ENCODE assay signal across 12 mouse cellular contexts in the genomic region with DNA sequence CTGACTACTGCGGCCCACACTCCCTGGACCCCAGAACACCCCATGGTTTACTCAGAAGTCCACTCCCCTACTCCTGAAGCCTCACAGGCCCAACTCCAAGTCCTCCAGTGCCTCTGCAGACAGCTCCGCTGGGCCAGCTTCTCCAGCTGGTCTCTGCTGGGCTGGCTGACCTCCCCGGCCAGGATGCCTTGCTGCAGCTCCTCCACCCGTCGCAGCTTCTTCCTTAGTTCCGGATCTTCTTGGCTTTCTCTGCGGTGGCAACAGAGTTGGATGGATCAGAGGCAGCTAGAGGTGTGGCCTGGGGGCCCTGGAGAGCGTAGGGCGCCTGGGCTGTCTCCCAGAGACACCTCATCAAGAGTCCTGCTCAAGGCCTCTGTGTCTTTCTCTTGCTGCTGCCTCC. TPM values are rescaled to one million over a fixed set of nuclear protein-coding genes. Genes with fewer than 3 reads are reported as not detected.
DNase-seq lines count a peak whose midpoint lies in the region; ATAC-seq and TF ChIP-seq lines count a peak whose summit lies in the region.
"Had no signal": no experiment of that assay in that cellular context is flagged by ENCODE, and none has a peak within 500 bp of the region (broad histone marks: within the 10 kb centered on the region; RNA-seq: fewer than 3 reads in every experiment).

No protein-coding gene starts in this region.

- H3K27ac ChIP-seq in heart, embryonic 10.5 days, result no peak overlapping the region
- peak overlapping the region; percentile 6; the same call in 1 of the 2 replicates for H3K27ac ChIP-seq in liver, postnatal 0 days (ENCODE audit: low read depth)
- no peak overlapping the region for H3K27ac ChIP-seq in liver, embryonic 11.5 days (ENCODE audit: low read depth, low read length)
- H3K27ac ChIP-seq: embryonic facial prominence, embryonic 10.5 days had no signal

- TF ChIP-seq EP300 in liver, postnatal 0 days (IDR thresholded peaks at IDR 0.05; ENCODE audit: low read depth), result no peak

- WGBS in heart, embryonic 10.5 days, result 88% methylated on average over 9 of the region's 9 CpGs
- 83% methylated on average over 9 of the region's 9 CpGs for WGBS in liver, postnatal 0 days (ENCODE audit: insufficient replicate concordance)
- 82% methylated on average over 9 of the region's 9 CpGs for WGBS in liver, embryonic 11.5 days

- peaks cover 3% of the 10 kb centered on the region; the same call in 1 of the 2 replicates for H3K4me1 ChIP-seq in heart, embryonic 10.5 days
- no peaks in the 10 kb centered on the region for H3K4me1 ChIP-seq in liver, postnatal 0 days (ENCODE audit: insufficient read depth)
- no peaks in the 10 kb centered on the region for H3K4me1 ChIP-seq in liver, embryonic 11.5 days (replicated peaks; ENCODE audit: control insufficient read depth, insufficient read depth, low read length)
- H3K4me1 ChIP-seq: embryonic facial prominence, embryonic 10.5 days had no signal

- no peak overlapping the region for H3K9ac ChIP-seq in liver, postnatal 0 days (replicated peaks)
- no peak overlapping the region for H3K9ac ChIP-seq in liver, embryonic 11.5 days (ENCODE audit: low read depth, low read length)

- no peaks in the 10 kb centered on the region for H3K36me3 ChIP-seq in heart, embryonic 10.5 days
- peaks cover 6% of the 10 kb centered on the region for H3K36me3 ChIP-seq in liver, postnatal 0 days (replicated peaks; ENCODE audit: insufficient read depth, low read length)
- H3K36me3 ChIP-seq in liver, embryonic 11.5 days (ENCODE audit: control insufficient read depth, insufficient read depth, low read length), result no peaks in the 10 kb centered on the region; the same call in 1 of the 2 replicates
- H3K36me3 ChIP-seq: embryonic facial prominence, embryonic 10.5 days had no signal

- no peak overlapping the region for H3K4me2 ChIP-seq in liver, postnatal 0 days (ENCODE audit: low read depth, low read length)
- H3K4me2 ChIP-seq in liver, embryonic 11.5 days, result no peak overlapping the region

- no peak for ATAC-seq in liver, postnatal 0 days
- no peak for ATAC-seq in liver, embryonic 11.5 days (replicated peaks; ENCODE audit: low FRiP score)

- intact Hi-C loops in heart, postnatal 10 days (cut with DNase I), result no loop called here

- no peaks in the 10 kb centered on the region for H3K9me3 ChIP-seq in heart, embryonic 10.5 days
- no peaks in the 10 kb centered on the region for H3K9me3 ChIP-seq in liver, postnatal 0 days (ENCODE audit: low read length)
- no peaks in the 10 kb centered on the region for H3K9me3 ChIP-seq in liver, embryonic 11.5 days (ENCODE audit: control insufficient read depth, low read length)
- H3K9me3 ChIP-seq: embryonic facial prominence, embryonic 10.5 days had no signal

- no peak for TF ChIP-seq CTCF in liver, postnatal 0 days (IDR thresholded peaks at IDR 0.05; ENCODE audit: low read depth)

- peak; percentile 64 for DNase-seq in cerebellum, adult 11-12 months
- DNase-seq in cerebellum, postnatal 36 days, result no peak
- peak; percentile 29 to 35 for DNase-seq in heart, postnatal 10 days
- DNase-seq in heart, embryonic 10.5 days (ENCODE audit: low spot score), result no peak
- DNase-seq in liver, postnatal 0 days, result no peak
- DNase-seq in liver, embryonic 11.5 days (ENCODE audit: low spot score), result no peak
- peak; percentile 41 for DNase-seq in heart, postnatal 4 days
- DNase-seq in frontal cortex, adult 2 months (ENCODE audit: extremely low spot score in 1 of 2, low spot score in 1 of 2), result no peak
- DNase-seq: adrenal gland, adult 2 months; kidney, adult 18-20 months; right cerebral cortex, postnatal 25 days had no signal

- H3K4me3 ChIP-seq in heart, embryonic 10.5 days, result no peak overlapping the region
- no peak overlapping the region for H3K4me3 ChIP-seq in liver, postnatal 0 days (ENCODE audit: low read depth, low read length)
- H3K4me3 ChIP-seq in liver, embryonic 11.5 days (ENCODE audit: low read depth, low read length), result no peak overlapping the region
- H3K4me3 ChIP-seq: embryonic facial prominence, embryonic 10.5 days had no signal

- H3K27me3 ChIP-seq in heart, embryonic 10.5 days (ENCODE audit: insufficient read depth, poor library complexity, severe bottlenecking), result no peaks in the 10 kb centered on the region
- H3K27me3 ChIP-seq in liver, postnatal 0 days (ENCODE audit: insufficient read depth, low read length), result no peaks in the 10 kb centered on the region
- H3K27me3 ChIP-seq in liver, embryonic 11.5 days (replicated peaks; ENCODE audit: control insufficient read depth, insufficient read depth, low read length), result no peaks in the 10 kb centered on the region

RNA-seq across cellular contexts. Expression of a gene that starts 32.9 kb away (rescaled TPM):
- total RNA-seq in heart, postnatal 10 days (2021), result 1 to 10 TPM; 1.0 to 1.4 TPM
- polyA plus RNA-seq in heart, embryonic 10.5 days (2016; fragmentation: Nextera tagmentation; extraction: Ambion mirVana), result 3.0 and 3.5 TPM in 2 replicates
- polyA plus RNA-seq in liver, postnatal 0 days (2015; fragmentation: Nextera tagmentation; extraction: Ambion mirVana), result 21.9 and 24.1 TPM in 2 replicates
- polyA plus RNA-seq in liver, embryonic 11.5 days (2014; fragmentation: Nextera tagmentation; extraction: Ambion mirVana), result 31.2 and 36.9 TPM in 2 replicates
- total RNA-seq in heart, postnatal 4 days (2021), result 1 to 10 TPM in 1 of 2 experiments, under 1 TPM in 1; 0.69 to 1.7 TPM
- polyA plus RNA-seq in frontal cortex, adult 2 months (2012; rRNA removed), result 16.7 and 16.9 TPM in 2 replicates

RNA-seq across cellular contexts. Expression of a gene that starts 41.5 kb away (rescaled TPM):
- total RNA-seq in heart, postnatal 10 days (2021), result 10 to 100 TPM; 16.6 to 17.0 TPM
- polyA plus RNA-seq in heart, embryonic 10.5 days (2016; fragmentation: Nextera tagmentation; extraction: Ambion mirVana), result 40.1 and 44.5 TPM in 2 replicates
- 20.1 and 21.3 TPM in 2 replicates for polyA plus RNA-seq in liver, postnatal 0 days (2015; fragmentation: Nextera tagmentation; extraction: Ambion mirVana)
- polyA plus RNA-seq in liver, embryonic 11.5 days (2014; fragmentation: Nextera tagmentation; extraction: Ambion mirVana), result 23.3 and 26.4 TPM in 2 replicates
- 10 to 100 TPM; 21.9 to 24.7 TPM for total RNA-seq in heart, postnatal 4 days (2021)
- 14.5 and 15.2 TPM in 2 replicates for polyA plus RNA-seq in frontal cortex, adult 2 months (2012; rRNA removed)

Comparison
In these comparisons a context has a peak if more than half of its experiments do, and no peak if none do; other contexts are left out.
1. DNase-seq: peak in cerebellum, adult 11-12 months (single experiment), heart, postnatal 10 days (2 of 2) and heart, postnatal 4 days (single experiment); none in cerebellum, postnatal 36 days (0 of 2), heart, embryonic 10.5 days (single experiment), liver, postnatal 0 days (single experiment), liver, embryonic 11.5 days (single experiment) and frontal cortex, adult 2 months (0 of 2).